Mouse (Mus musculus): ENCODE measurements around the gene Ddc.

The Ddc gene

GRCm38 (mm10) chr11:11876366-11876765 lies 21.6 kb downstream of the Ddc start:
- no peak for DNase-seq

- DNase-seq: no peak
Observed at GRCm38 (mm10) chr11:11875230-11875629, 22.7 kb downstream of the Ddc start.

GRCm38 (mm10) chr11:11873023-11873908 lies 24.7 kb downstream of the Ddc start:
- DNase-seq: no peak

- DNase-seq: no peak
Observed at GRCm38 (mm10) chr11:11872140-11872795, 25.7 kb downstream of the Ddc start.

GRCm38 (mm10) chr11:11871197-11871813 lies 26.6 kb downstream of the Ddc start:
- no peak for DNase-seq

- DNase-seq: no peak
Observed at GRCm38 (mm10) chr11:11867971-11868481, 29.9 kb downstream of the Ddc start.

- no peak for DNase-seq
Observed at GRCm38 (mm10) chr11:11866696-11867095, 31.2 kb downstream of the Ddc start.

GRCm38 (mm10) chr11:11865128-11865527 lies 32.8 kb downstream of the Ddc start:
- no peak for DNase-seq

- DNase-seq: no peak
Observed at GRCm38 (mm10) chr11:11864446-11865101, 33.4 kb downstream of the Ddc start.

GRCm38 (mm10) chr11:11862502-11862901 lies 35.4 kb downstream of the Ddc start:
- no peak for DNase-seq

GRCm38 (mm10) chr11:11856959-11857358 lies 41.0 kb downstream of the Ddc start:
- no peak for DNase-seq

GRCm38 (mm10) chr11:11855685-11856131 lies 42.2 kb downstream of the Ddc start:
- no peak for DNase-seq

GRCm38 (mm10) chr11:11855061-11855672 lies 42.8 kb downstream of the Ddc start:
- DNase-seq: no peak

- no peak for DNase-seq
Observed at GRCm38 (mm10) chr11:11853731-11854461, 44.0 kb downstream of the Ddc start.

- DNase-seq: no peak
Observed at GRCm38 (mm10) chr11:11851957-11852505, 45.9 kb downstream of the Ddc start.

GRCm38 (mm10) chr11:11850476-11851267 lies 47.3 kb downstream of the Ddc start:
- DNase-seq: no peak

- DNase-seq: no peak
Observed at GRCm38 (mm10) chr11:11849513-11850311, 48.2 kb downstream of the Ddc start.

GRCm38 (mm10) chr11:11848467-11848866 lies 49.5 kb downstream of the Ddc start:
- DNase-seq: no peak

GRCm38 (mm10) chr11:11845044-11845443 lies 52.9 kb downstream of the Ddc start:
- DNase-seq: no peak
